Mouse (Mus musculus) ES-E14 (cell line): ENCODE measurements at regions not wholly inside any gene's neighbourhood (a gene's known extent, or its start where the extent isn't known, plus 50 kb on each side); places are given as distances from the start of the nearest gene placed in this dataset.

ENCODE experiments used
- DNase-seq: peaks from one replicate; pipeline ENCODE4 v3.0.0-alpha.2; 2013; ENCODE audit warnings: low read depth, low spot score
- H3K27ac ChIP-seq: 2 replicates; pipeline ENCODE4 v1.5.1; 2012; ENCODE audit warnings: low read depth, mild to moderate bottlenecking, low read length, moderate library complexity, mixed read lengths; ENCODE audit not compliant: poor library complexity, insufficient read depth, severe bottlenecking
- H3K36me3 ChIP-seq: 2 replicates; pipeline ENCODE4 v1.6.1; 2012; ENCODE audit warnings: mild to moderate bottlenecking, low read length, moderate library complexity, mixed read lengths; ENCODE audit not compliant: control insufficient read depth, poor library complexity, insufficient read depth, severe bottlenecking
- H3K4me1 ChIP-seq, 2 experiments: fragments of 150-350 bp in 1 of 2; sonication (generic) in 1 of 2; 2 replicates each; pipeline ENCODE4 v1.6.1; 2012; ENCODE audit warnings: low read length in 2 of 2, mild to moderate bottlenecking in 1 of 2, mixed read lengths in 1 of 2; ENCODE audit not compliant: control insufficient read depth in 2 of 2, insufficient read depth in 2 of 2, poor library complexity in 1 of 2
- H3K4me3 ChIP-seq, 2 experiments: fragments of 150-350 bp in 1 of 2; sonication (generic) in 1 of 2; 2 replicates each; pipeline ENCODE4 v1.5.1; 2012; ENCODE audit warnings: low read length in 2 of 2, low read depth in 1 of 2, mild to moderate bottlenecking in 1 of 2, mixed read lengths in 1 of 2; ENCODE audit not compliant: insufficient read depth in 1 of 2, poor library complexity in 1 of 2, severe bottlenecking in 1 of 2
- H3K9ac ChIP-seq: 2 replicates; pipeline ENCODE4 v1.6.1; 2012; ENCODE audit warnings: low read depth, mild to moderate bottlenecking, low read length, mixed read lengths; ENCODE audit not compliant: poor library complexity, insufficient read depth, severe bottlenecking
- H3K9me3 ChIP-seq: fragments of 150-350 bp; sonication (generic); 2 replicates; pipeline ENCODE4 v1.6.1; 2012; ENCODE audit warnings: low read depth, mild to moderate bottlenecking, low read length; ENCODE audit not compliant: control insufficient read depth, insufficient read depth
- CHD2 ChIP-seq: IDR thresholded peaks from 2 replicates; pipeline ENCODE4 v1.6.1; 2014; ENCODE audit warnings: mild to moderate bottlenecking, low read depth, low read length, inconsistent platforms
- HCFC1 ChIP-seq: IDR thresholded peaks from 2 replicates; pipeline ENCODE4 v1.6.1; 2012; ENCODE audit warnings: low read length, inconsistent platforms, borderline replicate concordance; ENCODE audit not compliant: insufficient read depth
- MAFK ChIP-seq: IDR thresholded peaks from 2 replicates; pipeline ENCODE4 v1.6.1; 2014; ENCODE audit warnings: mild to moderate bottlenecking, low read depth, low read length, inconsistent platforms; ENCODE audit not compliant: insufficient read depth
- ZC3H11A ChIP-seq: IDR thresholded peaks from 2 replicates; pipeline ENCODE4 v1.6.1; 2012; ENCODE audit warnings: low read depth, mild to moderate bottlenecking, inconsistent platforms, low read length, borderline replicate concordance
- ZNF384 ChIP-seq: IDR thresholded peaks from 2 replicates; pipeline ENCODE4 v1.6.1; 2012; ENCODE audit warnings: low read depth, low read length, inconsistent platforms
- in situ Hi-C, 2 experiments: fragments of 600-800 bp; cut with MboI; formaldehyde crosslinking; loops; one replicate each; pipeline ENCODE4 v1.15.1; 2025; ENCODE audit warnings: low sequenced_read_pairs in 2 of 2, inconsistent platforms in 1 of 2; ENCODE audit not compliant: unreplicated experiment in 2 of 2

GRCm38 (mm10) chr3:29890764-29891163 lies 657.0 kb downstream of the Mecom start:
- DNase-seq: no peak
- Histone ChIP-seq H3K36me3 (no peaks in the 10 kb centered on the region), H3K9me3 (no peaks in the 10 kb centered on the region), H3K9ac (no peak overlapping the region), H3K4me3 (no peak overlapping the region), H3K4me1 (no peaks in the 10 kb centered on the region), H3K27ac (no peak overlapping the region)
- in situ Hi-C loops: no loop called here
- TF ChIP-seq CHD2 (no peak), HCFC1 (no peak), ZNF384 (no peak), MAFK (no peak), ZC3H11A (no peak)

GRCm38 (mm10) chr3:29890286-29890685 lies 657.5 kb downstream of the Mecom start:
- no peak overlapping the region for H3K27ac ChIP-seq

GRCm38 (mm10) chr3:29889638-29890037 lies 658.2 kb downstream of the Mecom start:
- H3K4me3 ChIP-seq: no peak overlapping the region
- H3K36me3 ChIP-seq: no peaks in the 10 kb centered on the region
- H3K27ac ChIP-seq: no peak overlapping the region
- no peaks in the 10 kb centered on the region for H3K4me1 ChIP-seq
- in situ Hi-C loops: no loop called here
- no peak overlapping the region for H3K9ac ChIP-seq
- no peaks in the 10 kb centered on the region for H3K9me3 ChIP-seq
- DNase-seq: no peak
- TF ChIP-seq ZC3H11A (no peak), ZNF384 (no peak), MAFK (no peak), CHD2 (no peak), HCFC1 (no peak)

More at GRCm38 (mm10) chr3:29890286-29890685, 657.5 kb downstream of the Mecom start:
- H3K9me3 ChIP-seq: no peaks in the 10 kb centered on the region
- H3K4me3 ChIP-seq: no peak overlapping the region
- in situ Hi-C loops: no loop called here
- no peaks in the 10 kb centered on the region for H3K36me3 ChIP-seq
- no peak for TF ChIP-seq HCFC1
- TF ChIP-seq ZC3H11A: no peak
- TF ChIP-seq CHD2: no peak
- TF ChIP-seq MAFK: no peak
- TF ChIP-seq ZNF384: no peak
- no peak for DNase-seq
- H3K9ac ChIP-seq: no peak overlapping the region
- no peaks in the 10 kb centered on the region for H3K4me1 ChIP-seq

- H3K4me3 ChIP-seq: no peak overlapping the region
- H3K27ac ChIP-seq: no peak overlapping the region
- no peaks in the 10 kb centered on the region for H3K36me3 ChIP-seq
- TF ChIP-seq ZC3H11A (no peak), CHD2 (no peak)
- no peaks in the 10 kb centered on the region for H3K4me1 ChIP-seq
- no peak for DNase-seq
- in situ Hi-C loops: no loop called here
- H3K9ac ChIP-seq: no peak overlapping the region
- no peaks in the 10 kb centered on the region for H3K9me3 ChIP-seq
These were observed 667.8 kb downstream of the Mecom start for GRCm38 (mm10) chr3:29879966-29880365.

DNA sequence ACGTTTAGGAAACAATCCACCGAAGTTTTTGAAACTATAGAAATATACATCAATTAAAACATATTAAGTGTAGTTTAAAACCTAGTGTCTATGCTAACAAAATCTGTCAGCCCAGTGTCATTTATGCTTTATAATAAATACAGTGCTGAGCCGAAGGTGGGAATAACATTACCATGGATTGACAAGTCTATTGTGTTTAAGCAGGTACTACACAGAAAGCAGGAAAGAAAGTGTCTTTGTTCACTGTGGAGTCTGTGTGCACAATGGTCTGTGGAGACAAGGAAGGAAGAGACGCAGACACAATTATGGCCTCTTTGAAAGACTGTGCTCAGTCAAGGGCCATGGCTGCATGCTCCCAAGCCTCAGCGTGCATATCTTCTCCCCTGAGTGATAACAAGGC lies 672.0 kb downstream of the Mecom start:
- H3K27ac ChIP-seq: no peak overlapping the region
- H3K4me1 ChIP-seq: no peaks in the 10 kb centered on the region
- in situ Hi-C loops: no loop called here
- H3K36me3 ChIP-seq: no peaks in the 10 kb centered on the region
- no peak for DNase-seq
- TF ChIP-seq MAFK: no peak
- TF ChIP-seq CHD2: no peak
- TF ChIP-seq ZNF384: no peak
- TF ChIP-seq HCFC1: no peak
- no peak for TF ChIP-seq ZC3H11A
- H3K4me3 ChIP-seq: no peak overlapping the region
- H3K9ac ChIP-seq: no peak overlapping the region
- H3K9me3 ChIP-seq: no peaks in the 10 kb centered on the region
